Mouse (Mus musculus) spleen, adult 2 months (tissue): Measurements from ENCODE around the gene Fez1.

Source experiments
- CTCF ChIP-seq: fragments of 200-500 bp; IDR thresholded peaks from 2 replicates; pipeline ENCODE4 v1.5.1; 2011; ENCODE audit warnings: mild to moderate bottlenecking, inconsistent platforms; ENCODE audit not compliant: insufficient read depth, insufficient read length, insufficient replicate concordance; ENCODE audit errors: extremely low read depth
- POLR2A ChIP-seq: fragments of 200-500 bp; IDR thresholded peaks from 2 replicates; pipeline ENCODE4 v1.6.1; 2011; ENCODE audit warnings: low read depth, low read length, inconsistent platforms

GRCm38 (mm10) chr9:36818905-36819304 is 2.8 kb upstream of the Fez1 start:
- no peak for TF ChIP-seq POLR2A
- TF ChIP-seq CTCF, result no peak
